Mouse (Mus musculus) G1E (cell line): ENCODE results near the gene Sapcd2. TPM values are rescaled to one million over a fixed set of nuclear protein-coding genes. Genes with fewer than 3 reads are reported as not detected.

Source experiments
- ATAC-seq: 2 replicates; pipeline ENCODE4 v1.8.0; 2016; ENCODE audit warnings: mild to moderate bottlenecking; ENCODE audit not compliant: insufficient number of reproducible peaks, poor library complexity, low FRiP score, severe bottlenecking; ENCODE audit errors: extremely low read depth
- DNase-seq: peaks from one replicate; pipeline ENCODE4 v3.0.0; 2012; ENCODE audit warnings: low spot score
- H3K27me3 ChIP-seq: 2 replicates; pipeline ENCODE4 v1.6.1; 2012; ENCODE audit warnings: mild to moderate bottlenecking, low read length, inconsistent platforms; ENCODE audit not compliant: insufficient read depth
- H3K36me3 ChIP-seq: replicated peaks from 2 replicates; pipeline ENCODE3; 2012; ENCODE audit warnings: mild to moderate bottlenecking, inconsistent platforms
- H3K4me1 ChIP-seq: 2 replicates; pipeline ENCODE4 v1.6.1; 2012; ENCODE audit warnings: low read depth, low read length, inconsistent platforms, mixed read lengths; ENCODE audit not compliant: insufficient read depth
- H3K4me3 ChIP-seq: 2 replicates; pipeline ENCODE4 v1.5.1; 2012; ENCODE audit warnings: low read depth, mild to moderate bottlenecking, inconsistent platforms, low read length, moderate library complexity, mixed read lengths
- H3K9me3 ChIP-seq: replicated peaks from 2 replicates; pipeline ENCODE4 v1.6.1; 2012; ENCODE audit warnings: inconsistent platforms
- CTCF ChIP-seq: IDR thresholded peaks from 2 replicates; pipeline ENCODE4 v1.5.1; 2012; ENCODE audit warnings: low read depth, low read length, inconsistent platforms, mixed read lengths
- GATA1 ChIP-seq: IDR thresholded peaks from 2 replicates; pipeline ENCODE4 v1.6.1; 2012; ENCODE audit warnings: borderline replicate concordance, low read length, inconsistent platforms, mixed read lengths
- GATA2 ChIP-seq: IDR thresholded peaks from 2 replicates; pipeline ENCODE4 v1.6.1; 2012; ENCODE audit warnings: low read depth, low read length, inconsistent platforms, borderline replicate concordance
- POLR2AphosphoS5 ChIP-seq: IDR thresholded peaks from 2 replicates; pipeline ENCODE4 v1.6.1; 2012; ENCODE audit warnings: low read depth, low read length, inconsistent platforms; ENCODE audit not compliant: insufficient replicate concordance
- TAL1 ChIP-seq: conservative IDR thresholded peaks from 2 replicates; pipeline ENCODE4 v1.6.1; 2012; ENCODE audit warnings: low read depth, low read length, inconsistent platforms, mixed read lengths
- polyA plus RNA-seq: library from polyadenylated mRNA; stranded (reverse); fragments of >175 nt; gene quantifications from 2 replicates; pipeline ENCODE4 v1.2.3, GENCODE M21; 2012
- total RNA-seq, 2 experiments: library from RNA; stranded (forward) in 1 of 2; stranded (reverse) in 1 of 2; fragments of 200-1000 nt in 1 of 2; fragments of >200 nt in 1 of 2; fragmentation: Nextera tagmentation in 1 of 2; gene quantifications; 2 replicates each; pipeline ENCODE4 v1.2.3; 2014 to 2017

Sapcd2 gene
- total and polyA plus RNA-seq, 3 experiments, result 9.9 to 108 (median 20.6) TPM

GRCm38 (mm10) chr2:25417426-25417825, 45.3 kb downstream of the Sapcd2 start:
- DNase-seq, result no peak
- Histone ChIP-seq H3K36me3 (no peaks in the 10 kb centered on the region), H3K4me3 (no peak overlapping the region), H3K27me3 (peaks cover 16% of the 10 kb centered on the region), H3K4me1 (peaks cover 7% of the 10 kb centered on the region; the same call in 1 of the 2 replicates), H3K9me3 (no peaks in the 10 kb centered on the region)
- no peak for ATAC-seq
- TF ChIP-seq POLR2AphosphoS5 (no peak), TAL1 (no peak), GATA2 (no peak), GATA1 (no peak), CTCF (no peak)

GRCm38 (mm10) chr2:25421896-25422295, 49.8 kb downstream of the Sapcd2 start:
- peaks cover 42% of the 10 kb centered on the region for H3K27me3 ChIP-seq
- H3K9me3 ChIP-seq, result no peaks in the 10 kb centered on the region
- H3K36me3 ChIP-seq, result no peaks in the 10 kb centered on the region
- ATAC-seq, result no peak
- DNase-seq, result peak; percentile 59
- H3K4me1 ChIP-seq, result peaks cover 24% of the 10 kb centered on the region
- H3K4me3 ChIP-seq, result no peak overlapping the region
- TF ChIP-seq TAL1 (no peak), CTCF (peak; percentile 7; the same call in 1 of the 2 replicates)

GRCm38 (mm10) chr2:25422587-25423410, 50.7 kb downstream of the Sapcd2 start, which contains the start of gene Fut7:
Fut7 (plus strand) TSS chr2:25423267.
- no peaks in the 10 kb centered on the region for H3K9me3 ChIP-seq
- no peak for DNase-seq
- no peak for TF ChIP-seq CTCF
- no peak for TF ChIP-seq POLR2AphosphoS5
- no peak for TF ChIP-seq TAL1
- no peak for TF ChIP-seq GATA1
- TF ChIP-seq GATA2, result no peak
- no peak within 1 kb of the TSS for H3K4me3 ChIP-seq
- peaks cover 24% of the 10 kb centered on the region for H3K4me1 ChIP-seq
- no peaks in the 10 kb centered on the region for H3K36me3 ChIP-seq
- no peak for ATAC-seq
- peaks cover 38% of the 10 kb centered on the region for H3K27me3 ChIP-seq

- DNase-seq (no peak), ATAC-seq (no peak)
- Histone ChIP-seq H3K36me3 (no peaks in the 10 kb centered on the region), H3K27me3 (peaks cover 38% of the 10 kb centered on the region), H3K4me1 (peaks cover 28% of the 10 kb centered on the region), H3K9me3 (no peaks in the 10 kb centered on the region), H3K4me3 (no peak overlapping the region)
- TF ChIP-seq POLR2AphosphoS5 (no peak), GATA2 (no peak), TAL1 (no peak), GATA1 (no peak), CTCF (no peak)
Measured at GRCm38 (mm10) chr2:25423626-25424025, 51.5 kb downstream of the Sapcd2 start.

- no peak for DNase-seq
- no peaks in the 10 kb centered on the region for H3K9me3 ChIP-seq
- TF ChIP-seq TAL1 (no peak), GATA1 (no peak), GATA2 (no peak), CTCF (no peak), POLR2AphosphoS5 (no peak)
- peaks cover 46% of the 10 kb centered on the region for H3K4me1 ChIP-seq
- H3K4me3 ChIP-seq, result no peak overlapping the region
- H3K27me3 ChIP-seq, result peaks cover 55% of the 10 kb centered on the region
- no peak for ATAC-seq
- H3K36me3 ChIP-seq, result no peaks in the 10 kb centered on the region
Measured at GRCm38 (mm10) chr2:25425481-25425880, 53.4 kb downstream of the Sapcd2 start.

GRCm38 (mm10) chr2:25426721-25427191, 54.6 kb downstream of the Sapcd2 start:
- H3K4me1 ChIP-seq, result peaks cover 49% of the 10 kb centered on the region

More at GRCm38 (mm10) chr2:25426721-25427191, 54.6 kb downstream of the Sapcd2 start:
- Histone ChIP-seq H3K36me3 (no peaks in the 10 kb centered on the region), H3K4me3 (no peak overlapping the region), H3K27me3 (peaks cover 64% of the 10 kb centered on the region), H3K9me3 (no peaks in the 10 kb centered on the region)
- peak; percentile 69 for DNase-seq
- TF ChIP-seq GATA1 (no peak), CTCF (peak; percentile 72)
- ATAC-seq, result peak; percentile 35; the same call in 1 of the 2 replicates
